In the genomic region with DNA sequence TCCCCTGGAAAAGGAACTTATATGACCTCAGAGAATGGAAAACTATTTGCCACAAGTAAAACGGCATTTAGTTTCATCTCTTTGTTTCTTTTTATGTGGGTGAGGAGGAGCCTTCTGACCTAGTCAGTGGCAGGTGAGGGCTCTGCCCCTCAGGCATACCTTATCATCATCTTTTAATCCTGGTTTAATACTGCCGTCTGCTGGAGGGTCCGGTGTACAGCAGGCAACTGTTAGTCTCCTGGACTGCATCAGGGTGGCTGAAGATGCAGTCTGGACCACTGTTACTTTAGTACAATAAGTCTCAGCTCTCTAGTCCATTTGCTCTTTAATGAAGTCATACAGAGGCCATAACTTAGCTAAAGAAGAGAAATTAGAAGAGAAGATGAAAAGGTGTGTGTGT, we compare ENCODE assay signal across 8 mouse cellular contexts. TPM values are rescaled to one million over a fixed set of nuclear protein-coding genes. Genes with fewer than 3 reads are reported as not detected.
A peak's percentile ranks its signal among the peaks of the same experiment; 100 is the strongest.
DNase-seq lines count a peak whose midpoint lies in the region; ATAC-seq and TF ChIP-seq lines count a peak whose summit lies in the region.

No protein-coding gene starts in this region.

- no peak overlapping the region for H3K4me2 ChIP-seq in kidney, postnatal 0 days (ENCODE audit: low read length)
- no peak overlapping the region for H3K4me2 ChIP-seq in liver, embryonic 14.5 days (ENCODE audit: low read depth)
- H3K4me2 ChIP-seq in neural tube, embryonic 14.5 days (ENCODE audit: low read depth, low read length), result no peak overlapping the region

- no peak for TF ChIP-seq EP300 in liver, embryonic 14.5 days (IDR thresholded peaks at IDR 0.05; ENCODE audit: low read depth)

- TF ChIP-seq CTCF in kidney, postnatal 0 days (IDR thresholded peaks at IDR 0.05; ENCODE audit: low read depth), result peak; percentile 91
- TF ChIP-seq CTCF in liver, embryonic 14.5 days (IDR thresholded peaks at IDR 0.05; ENCODE audit: low read depth), result peak; percentile 85

- no peak for ATAC-seq in kidney, postnatal 0 days (replicated peaks; ENCODE audit: low FRiP score, low read depth)
- no peak for ATAC-seq in liver, embryonic 14.5 days (ENCODE audit: insufficient read depth)
- ATAC-seq in neural tube, embryonic 14.5 days (ENCODE audit: low read depth), result peak; percentile 87; the same call in 1 of the 2 replicates

- 9% methylated on average over 3 of the region's 3 CpGs for WGBS in kidney, postnatal 0 days
- 13% methylated on average over 3 of the region's 3 CpGs for WGBS in liver, embryonic 14.5 days (ENCODE audit: insufficient replicate concordance)
- WGBS in neural tube, embryonic 14.5 days, result 14% methylated on average over 3 of the region's 3 CpGs

- no peak overlapping the region for H3K27ac ChIP-seq in kidney, postnatal 0 days
- H3K27ac ChIP-seq in liver, embryonic 14.5 days, result no peak overlapping the region
- H3K27ac ChIP-seq in neural tube, embryonic 14.5 days (ENCODE audit: low read depth, low read length), result no peak overlapping the region

- H3K4me3 ChIP-seq in kidney, postnatal 0 days (replicated peaks; ENCODE audit: low read depth, low read length), result no peak overlapping the region
- H3K4me3 ChIP-seq in liver, embryonic 14.5 days (ENCODE audit: insufficient read depth in 1 of 2, low read depth in 2 of 2, low read length in 2 of 2), result no peak overlapping the region
- H3K4me3 ChIP-seq in neural tube, embryonic 14.5 days (ENCODE audit: low read depth, low read length), result no peak overlapping the region

- H3K4me1 ChIP-seq in kidney, postnatal 0 days (replicated peaks; ENCODE audit: insufficient read depth, low read length), result peaks cover 10% of the 10 kb centered on the region
- peaks cover 0 to 10% of the 10 kb centered on the region in 2 experiments; a peak in 2 of 4 replicates for H3K4me1 ChIP-seq in liver, embryonic 14.5 days (replicated peaks; ENCODE audit: control insufficient read depth in 2 of 2, insufficient read depth in 2 of 2, low read length in 1 of 2)
- no peaks in the 10 kb centered on the region for H3K4me1 ChIP-seq in neural tube, embryonic 14.5 days (ENCODE audit: control insufficient read depth, insufficient read depth, low read length)

- no peaks in the 10 kb centered on the region for H3K36me3 ChIP-seq in kidney, postnatal 0 days (ENCODE audit: insufficient read depth, low read length)
- no peaks in the 10 kb centered on the region for H3K36me3 ChIP-seq in liver, embryonic 14.5 days (replicated peaks; ENCODE audit: control insufficient read depth, insufficient read depth, low read depth)
- no peaks in the 10 kb centered on the region for H3K36me3 ChIP-seq in neural tube, embryonic 14.5 days (ENCODE audit: control insufficient read depth, insufficient read depth, low read length)

- DNase-seq in A20 (ENCODE audit: low read depth, low spot score) (peak; percentile 68), ES-CJ7 (ENCODE audit: low read depth, low spot score) (peak; percentile 46)
- peak; percentile 77 to 83 for DNase-seq in cerebellum, postnatal 10 days
- peak; percentile 51 to 52 for DNase-seq in frontal cortex, postnatal 25 days (ENCODE audit: low spot score in 2 of 2)
- DNase-seq in kidney, postnatal 0 days (ENCODE audit: low spot score), result peak; percentile 76
- no peak for DNase-seq in liver, embryonic 14.5 days (ENCODE audit: low read depth in 3 of 3, low spot score in 3 of 3)
- DNase-seq in urinary bladder, postnatal 4 days (ENCODE audit: low spot score in 2 of 2), result no peak

- H3K9me3 ChIP-seq in kidney, postnatal 0 days (replicated peaks; ENCODE audit: low read length), result no peaks in the 10 kb centered on the region
- H3K9me3 ChIP-seq in liver, embryonic 14.5 days (ENCODE audit: control insufficient read depth, low read length), result no peaks in the 10 kb centered on the region
- H3K9me3 ChIP-seq in neural tube, embryonic 14.5 days (ENCODE audit: control insufficient read depth, low read length), result no peaks in the 10 kb centered on the region

- no peak overlapping the region for H3K9ac ChIP-seq in kidney, postnatal 0 days (ENCODE audit: low read depth, low read length)
- H3K9ac ChIP-seq in liver, embryonic 14.5 days (replicated peaks), result no peak overlapping the region
- no peak overlapping the region for H3K9ac ChIP-seq in neural tube, embryonic 14.5 days (replicated peaks; ENCODE audit: low read depth, low read length)

- no peaks in the 10 kb centered on the region for H3K27me3 ChIP-seq in kidney, postnatal 0 days (ENCODE audit: insufficient read depth, low read length)
- H3K27me3 ChIP-seq in liver, embryonic 14.5 days (ENCODE audit: control insufficient read depth, insufficient read depth, low read length), result no peaks in the 10 kb centered on the region
- H3K27me3 ChIP-seq in neural tube, embryonic 14.5 days (ENCODE audit: control insufficient read depth, insufficient read depth, low read length), result no peaks in the 10 kb centered on the region

RNA-seq across cellular contexts. Expression of a gene that starts 26.9 kb away (rescaled TPM):
- polyA plus RNA-seq in kidney, postnatal 0 days (2015; fragmentation: Nextera tagmentation; extraction: Ambion mirVana), result 1.3 and 2.1 TPM in 2 replicates
- not detected in 2 replicates for polyA plus RNA-seq in liver, embryonic 14.5 days (2012; rRNA removed)
- polyA plus RNA-seq in liver, embryonic 14.5 days (2014; fragmentation: Nextera tagmentation; extraction: Ambion mirVana), result not detected in 2 replicates
- polyA plus RNA-seq in neural tube, embryonic 14.5 days (2014; fragmentation: Nextera tagmentation; extraction: Ambion mirVana), result not detected in 2 replicates

Comparison
In these comparisons a context has a peak if more than half of its experiments do, and no peak if none do; other contexts are left out.
1. DNase-seq: peak in A20 (single experiment), ES-CJ7 (single experiment), cerebellum, postnatal 10 days (2 of 2), frontal cortex, postnatal 25 days (2 of 2) and kidney, postnatal 0 days (single experiment); none in liver, embryonic 14.5 days (0 of 3) and urinary bladder, postnatal 4 days (0 of 2).